Mouse (Mus musculus): ENCODE measurements at regions not wholly inside any gene's neighbourhood (a gene's known extent, or its start where the extent isn't known, plus 50 kb on each side); places are given as distances from the start of the nearest gene placed in this dataset.

GRCm38 (mm10) chr2:168338382-168338781 is 56.8 kb upstream of the Kcng1 start:
- in situ Hi-C loops (cut with MboI, MseI) = no loop called here

GRCm38 (mm10) chr2:168337611-168338010 is 56.1 kb upstream of the Kcng1 start:
- in situ Hi-C loops (cut with MboI, MseI) = no loop called here

GRCm38 (mm10) chr2:168335739-168336385 is 54.3 kb upstream of the Kcng1 start:
- in situ Hi-C loops (cut with MboI, MseI) = no loop called here

- in situ Hi-C loops (cut with MboI, MseI) = no loop called here
These were observed 52.7 kb upstream of the Kcng1 start for GRCm38 (mm10) chr2:168334241-168334588.

- in situ Hi-C loops (cut with MboI, MseI) = no loop called here
These were observed 52.2 kb upstream of the Kcng1 start for GRCm38 (mm10) chr2:168333552-168334240.

GRCm38 (mm10) chr2:168332972-168333371 is 51.4 kb upstream of the Kcng1 start:
- in situ Hi-C loops (cut with MboI, MseI) = no loop called here

Data from regulatory T cell (primary cell).